Mouse (Mus musculus) C2C12 (cell line): ENCODE data around the gene Camta1. TPM values are rescaled to one million over a fixed set of nuclear protein-coding genes. Genes with fewer than 3 reads are reported as not detected.

Source experiments
- H3K27me3 ChIP-seq: one replicate; pipeline ENCODE4 v1.6.1; 2011; ENCODE audit not compliant: control insufficient read depth, insufficient read depth, insufficient read length
- H3K36me3 ChIP-seq: one replicate; pipeline ENCODE4 v1.6.1; 2011; ENCODE audit not compliant: control insufficient read depth, insufficient read depth
- H3K4me3 ChIP-seq: one replicate; pipeline ENCODE4 v1.5.1; 2011; ENCODE audit warnings: mild to moderate bottlenecking, control low read depth; ENCODE audit not compliant: poor library complexity, insufficient read depth, severe bottlenecking
- H3K79me2 ChIP-seq: one replicate; pipeline ENCODE4 v1.6.1; 2011; ENCODE audit not compliant: control insufficient read depth, insufficient read depth
- H3K79me3 ChIP-seq: one replicate; pipeline ENCODE4 v1.6.1; 2011; ENCODE audit warnings: low read depth, control low read depth
- H3ac ChIP-seq: one replicate; pipeline ENCODE3; 2011; ENCODE audit warnings: low read depth; ENCODE audit not compliant: control insufficient read depth, insufficient read length
- CEBPB ChIP-seq: IDR thresholded peaks from one replicate; pipeline ENCODE4 v1.6.1; 2011; ENCODE audit warnings: low read depth, mild to moderate bottlenecking, control low read depth, moderate library complexity
- CTCF ChIP-seq: IDR thresholded peaks from one replicate; pipeline ENCODE4 v1.5.1; 2011; ENCODE audit not compliant: control insufficient read depth, insufficient read depth, insufficient read length
- FOSL1 ChIP-seq: IDR thresholded peaks from one replicate; pipeline ENCODE4 v1.8.0; 2011; ENCODE audit warnings: mild to moderate bottlenecking, low read length; ENCODE audit not compliant: poor library complexity, insufficient read depth, severe bottlenecking
- MAX ChIP-seq: IDR thresholded peaks from one replicate; pipeline ENCODE4 v1.6.1; 2011; ENCODE audit warnings: mild to moderate bottlenecking, control low read depth
- MYOD1 ChIP-seq: IDR thresholded peaks from one replicate; pipeline ENCODE4 v1.6.1; 2011; ENCODE audit warnings: low read depth; ENCODE audit not compliant: control insufficient read depth, insufficient read length
- MYOG ChIP-seq: IDR thresholded peaks from one replicate; pipeline ENCODE4 v1.6.1; 2011; ENCODE audit not compliant: control insufficient read depth, insufficient read length; ENCODE audit errors: extremely low read depth
- USF1 ChIP-seq: IDR thresholded peaks from one replicate; pipeline ENCODE4 v1.6.1; 2011; ENCODE audit warnings: low read depth, mild to moderate bottlenecking, control low read depth, moderate library complexity
- polyA plus RNA-seq: library from polyadenylated mRNA; unstranded; fragments of >200 nt; fragmentation: generic; extraction: Trizol; gene quantifications from one replicate; pipeline ENCODE4 v1.2.1, GENCODE M21; 2012; ENCODE audit warnings: missing spikeins

The Camta1 gene
- polyA plus RNA-seq, 1 experiment, result 21.7 TPM

- no peaks in the 10 kb centered on the region for H3K79me3 ChIP-seq
- H3ac ChIP-seq, result no peak overlapping the region
- H3K36me3 ChIP-seq, result no peaks in the 10 kb centered on the region
- H3K4me3 ChIP-seq, result no peak overlapping the region
- TF ChIP-seq MAX (no peak), USF1 (no peak), FOSL1 (no peak), MYOD1 (no peak), MYOG (no peak), CEBPB (no peak), CTCF (no peak)
- peaks cover 77% of the 10 kb centered on the region for H3K27me3 ChIP-seq
- no peaks in the 10 kb centered on the region for H3K79me2 ChIP-seq
Measured at GRCm38 (mm10) chr4:151161869-151162268, 699.8 kb downstream of the Camta1 start.

- Histone ChIP-seq H3K4me3 (no peak overlapping the region), H3K79me2 (no peaks in the 10 kb centered on the region), H3K79me3 (no peaks in the 10 kb centered on the region), H3ac (no peak overlapping the region), H3K36me3 (no peaks in the 10 kb centered on the region), H3K27me3 (peaks cover 75% of the 10 kb centered on the region)
- TF ChIP-seq FOSL1, result no peak
Measured at GRCm38 (mm10) chr4:151160932-151161331, 700.7 kb downstream of the Camta1 start.

- no peak overlapping the region for H3ac ChIP-seq
- no peak for TF ChIP-seq FOSL1
- no peak for TF ChIP-seq MYOG
- no peak for TF ChIP-seq MAX
- no peak for TF ChIP-seq USF1
- TF ChIP-seq CTCF, result no peak
- no peak for TF ChIP-seq CEBPB
- TF ChIP-seq MYOD1, result no peak
- no peaks in the 10 kb centered on the region for H3K79me2 ChIP-seq
- H3K36me3 ChIP-seq, result no peaks in the 10 kb centered on the region
- peaks cover 74% of the 10 kb centered on the region for H3K27me3 ChIP-seq
- no peak overlapping the region for H3K4me3 ChIP-seq
- H3K79me3 ChIP-seq, result no peaks in the 10 kb centered on the region
Measured at GRCm38 (mm10) chr4:151160476-151160875, 701.2 kb downstream of the Camta1 start.

- H3ac ChIP-seq, result no peak overlapping the region
- peaks cover 56% of the 10 kb centered on the region for H3K27me3 ChIP-seq
- H3K79me2 ChIP-seq, result no peaks in the 10 kb centered on the region
- no peak overlapping the region for H3K4me3 ChIP-seq
- no peak for TF ChIP-seq CEBPB
- H3K79me3 ChIP-seq, result no peaks in the 10 kb centered on the region
- H3K36me3 ChIP-seq, result no peaks in the 10 kb centered on the region
Measured at GRCm38 (mm10) chr4:151158250-151158649, 703.4 kb downstream of the Camta1 start.

- H3K79me3 ChIP-seq, result no peaks in the 10 kb centered on the region
- H3K27me3 ChIP-seq, result peaks cover 56% of the 10 kb centered on the region
- TF ChIP-seq MAX (no peak), CTCF (peak; percentile 85)
- H3K36me3 ChIP-seq, result no peaks in the 10 kb centered on the region
- no peak overlapping the region for H3K4me3 ChIP-seq
- no peak overlapping the region for H3ac ChIP-seq
- no peaks in the 10 kb centered on the region for H3K79me2 ChIP-seq
Measured at GRCm38 (mm10) chr4:151156904-151157303, 704.8 kb downstream of the Camta1 start.

- TF ChIP-seq MYOG, result no peak
- no peak for TF ChIP-seq CEBPB
- no peak for TF ChIP-seq MAX
- no peak for TF ChIP-seq MYOD1
- no peak for TF ChIP-seq FOSL1
- TF ChIP-seq USF1, result no peak
- no peak for TF ChIP-seq CTCF
- H3K36me3 ChIP-seq, result no peaks in the 10 kb centered on the region
- H3K79me2 ChIP-seq, result no peaks in the 10 kb centered on the region
- H3K79me3 ChIP-seq, result no peaks in the 10 kb centered on the region
- peaks cover 54% of the 10 kb centered on the region for H3K27me3 ChIP-seq
- no peak overlapping the region for H3ac ChIP-seq
- H3K4me3 ChIP-seq, result no peak overlapping the region
Measured at GRCm38 (mm10) chr4:151155587-151155986, 706.1 kb downstream of the Camta1 start.

- TF ChIP-seq CEBPB (no peak), CTCF (no peak), MYOG (no peak), FOSL1 (no peak), MYOD1 (no peak), MAX (no peak), USF1 (no peak)
- no peaks in the 10 kb centered on the region for H3K79me3 ChIP-seq
- no peaks in the 10 kb centered on the region for H3K79me2 ChIP-seq
- H3ac ChIP-seq, result no peak overlapping the region
- peaks cover 54% of the 10 kb centered on the region for H3K27me3 ChIP-seq
- no peaks in the 10 kb centered on the region for H3K36me3 ChIP-seq
- no peak overlapping the region for H3K4me3 ChIP-seq
Measured at GRCm38 (mm10) chr4:151154306-151154705, 707.4 kb downstream of the Camta1 start.
